Mouse (Mus musculus) midbrain, embryonic 14.5 days (tissue): ENCODE measurements around the gene Setd3. TPM values are rescaled to one million over a fixed set of nuclear protein-coding genes. Genes with fewer than 3 reads are reported as not detected.

Source experiments
- ATAC-seq: fragments of 200-750 bp; cut with Nextera tagmentation; 2 replicates; pipeline ENCODE4 v1.8.0; 2017; ENCODE audit warnings: moderate number of reproducible peaks, moderate library complexity; ENCODE audit not compliant: low FRiP score, low TSS enrichment
- DNase-seq: peaks from one replicate; pipeline ENCODE4 v3.0.0-alpha.2; 2015
- H3K27ac ChIP-seq: fragments of 300-500 bp; sonication (generic); replicated peaks from 2 replicates; pipeline ENCODE4 v1.5.1; 2014; ENCODE audit warnings: mild to moderate bottlenecking, low read depth, low read length, moderate library complexity
- H3K27me3 ChIP-seq: fragments of 300-500 bp; sonication (generic); 2 replicates; pipeline ENCODE4 v1.6.1; 2014; ENCODE audit warnings: low read length, control low read depth, mixed read lengths; ENCODE audit not compliant: control insufficient read depth, insufficient read depth
- H3K36me3 ChIP-seq: fragments of 300-500 bp; sonication (generic); 2 replicates; pipeline ENCODE4 v1.6.1; 2014; ENCODE audit warnings: low read length, control low read depth; ENCODE audit not compliant: control insufficient read depth, insufficient read depth
- H3K4me1 ChIP-seq: fragments of 300-500 bp; sonication (generic); 2 replicates; pipeline ENCODE4 v1.6.1; 2014; ENCODE audit warnings: mild to moderate bottlenecking, antibody characterized with exemption, low read length, control low read depth; ENCODE audit not compliant: control insufficient read depth, insufficient read depth
- H3K4me2 ChIP-seq: fragments of 300-500 bp; sonication (generic); 2 replicates; pipeline ENCODE4 v1.6.1; 2014; ENCODE audit warnings: mild to moderate bottlenecking, low read length, moderate library complexity
- H3K4me3 ChIP-seq: fragments of 300-500 bp; sonication (generic); replicated peaks from 2 replicates; pipeline ENCODE4 v1.5.1; 2014; ENCODE audit warnings: low read depth, low read length
- H3K9ac ChIP-seq: fragments of 300-500 bp; sonication (generic); replicated peaks from 2 replicates; pipeline ENCODE4 v1.6.1; 2014; ENCODE audit warnings: mild to moderate bottlenecking, low read length, moderate library complexity
- H3K9me3 ChIP-seq: fragments of 300-500 bp; sonication (generic); 2 replicates; pipeline ENCODE4 v1.6.1; 2016; ENCODE audit warnings: low read length, control low read depth, mixed read lengths; ENCODE audit not compliant: control insufficient read depth
- WGBS: fragments of 180-500 bp; shearing (Covaris S2); extraction: QIAGEN DNeasy Blood & Tissue Kit; methylation state at CpG from one replicate; pipeline ENCODE4 v1.1.7; 2014; 5-methylcytosine and 5-hydroxymethylcytosine counted together
- polyA plus RNA-seq: library from polyadenylated mRNA; unstranded; fragments of >200 nt; fragmentation: Nextera tagmentation; extraction: Ambion mirVana; gene quantifications from 2 replicates; pipeline ENCODE4 v1.2.1, GENCODE M21; 2014

Setd3 gene
- polyA plus RNA-seq, 1 experiment from 2014 or later, result 93.3 TPM

DNA sequence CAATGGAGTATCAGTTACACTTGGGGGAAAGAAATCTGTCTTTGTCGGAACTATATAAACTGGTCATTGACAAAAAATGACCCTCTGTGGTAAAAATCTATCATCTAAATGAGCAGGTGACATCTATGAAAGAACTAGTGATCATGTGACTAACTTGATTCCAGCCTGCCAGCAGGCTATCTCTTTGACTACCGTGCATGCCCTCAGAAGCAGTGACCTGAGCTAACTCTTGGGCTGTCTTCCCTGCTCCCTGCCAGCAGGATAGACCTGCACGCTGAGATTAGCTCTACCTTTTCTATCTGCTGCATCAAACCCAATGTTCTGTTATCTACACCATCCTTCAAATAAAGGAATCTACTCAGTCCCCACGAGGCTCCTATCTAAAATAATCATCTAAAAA lies 6.5 kb downstream of the Setd3 start:
- Histone ChIP-seq H3K4me2 (no peak overlapping the region), H3K4me1 (peaks cover 5% of the 10 kb centered on the region), H3K4me3 (no peak overlapping the region), H3K9me3 (no peaks in the 10 kb centered on the region), H3K27me3 (no peaks in the 10 kb centered on the region), H3K27ac (no peak overlapping the region), H3K9ac (no peak overlapping the region), H3K36me3 (no peaks in the 10 kb centered on the region)
- 69% methylated on average over 4 of the region's 4 CpGs for WGBS
- ATAC-seq, result no peak
- no peak for DNase-seq

DNA sequence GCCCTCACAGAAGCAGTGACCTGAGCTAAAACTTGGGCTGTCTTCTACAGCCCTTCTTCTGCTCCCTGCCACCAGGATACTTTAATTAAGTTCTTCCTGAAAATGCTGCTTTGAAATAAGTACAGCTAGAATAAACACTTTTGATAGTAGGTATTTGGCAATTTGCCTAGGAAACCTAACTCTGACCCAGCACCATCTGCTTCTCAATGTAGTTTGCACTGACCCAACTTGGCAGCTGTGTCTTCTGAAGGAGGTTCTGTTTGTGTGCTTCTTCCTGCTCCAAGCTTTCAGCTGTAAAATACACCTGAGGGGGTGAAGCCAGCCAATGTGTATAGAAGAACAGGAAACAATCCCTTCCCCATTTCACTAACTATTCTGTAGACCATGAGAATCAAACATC lies 7.8 kb downstream of the Setd3 start:
- Histone ChIP-seq H3K4me2 (no peak overlapping the region), H3K9ac (no peak overlapping the region), H3K36me3 (no peaks in the 10 kb centered on the region), H3K4me1 (no peaks in the 10 kb centered on the region), H3K9me3 (no peaks in the 10 kb centered on the region), H3K4me3 (no peak overlapping the region), H3K27ac (no peak overlapping the region), H3K27me3 (no peaks in the 10 kb centered on the region)
- no peak for DNase-seq
- no peak for ATAC-seq

- Histone ChIP-seq H3K4me3 (no peak overlapping the region), H3K9me3 (no peaks in the 10 kb centered on the region), H3K27ac (no peak overlapping the region), H3K9ac (no peak overlapping the region), H3K36me3 (no peaks in the 10 kb centered on the region), H3K27me3 (no peaks in the 10 kb centered on the region), H3K4me2 (no peak overlapping the region), H3K4me1 (no peaks in the 10 kb centered on the region)
- 94% methylated on average over 3 of the region's 3 CpGs for WGBS
- no peak for ATAC-seq
- DNase-seq, result no peak
Observed at GRCm38 (mm10) chr12:108170467-108170866, 8.6 kb downstream of the Setd3 start.

GRCm38 (mm10) chr12:108168909-108169308 lies 10.2 kb downstream of the Setd3 start:
- H3K27ac ChIP-seq, result no peak overlapping the region
- no peak overlapping the region for H3K4me2 ChIP-seq
- no peak for DNase-seq
- H3K4me3 ChIP-seq, result no peak overlapping the region
- no peaks in the 10 kb centered on the region for H3K9me3 ChIP-seq
- no peak overlapping the region for H3K9ac ChIP-seq
- no peak for ATAC-seq
- no peaks in the 10 kb centered on the region for H3K4me1 ChIP-seq
- no peaks in the 10 kb centered on the region for H3K27me3 ChIP-seq
- H3K36me3 ChIP-seq, result peaks cover 4% of the 10 kb centered on the region; the same call in 1 of the 2 replicates
- WGBS, result 91% methylated on average over 3 of the region's 3 CpGs

- Histone ChIP-seq H3K4me2 (no peak overlapping the region), H3K27ac (no peak overlapping the region), H3K27me3 (no peaks in the 10 kb centered on the region), H3K4me1 (no peaks in the 10 kb centered on the region), H3K9ac (no peak overlapping the region), H3K9me3 (no peaks in the 10 kb centered on the region), H3K36me3 (peaks cover 32% of the 10 kb centered on the region), H3K4me3 (no peak overlapping the region)
- WGBS, result 81% methylated on average over 3 of the region's 3 CpGs
- DNase-seq, result no peak
- ATAC-seq, result no peak
Observed at GRCm38 (mm10) chr12:108163706-108164105, 15.4 kb downstream of the Setd3 start.

- Histone ChIP-seq H3K27ac (no peak overlapping the region), H3K4me2 (no peak overlapping the region), H3K27me3 (no peaks in the 10 kb centered on the region), H3K4me1 (no peaks in the 10 kb centered on the region), H3K36me3 (peaks cover 43% of the 10 kb centered on the region), H3K4me3 (no peak overlapping the region), H3K9ac (no peak overlapping the region), H3K9me3 (no peaks in the 10 kb centered on the region)
- ATAC-seq, result no peak
- DNase-seq, result peak; percentile 33
- WGBS, result 94% methylated on average over 1 of the region's 1 CpGs
Observed at GRCm38 (mm10) chr12:108162036-108162435, 17.1 kb downstream of the Setd3 start.

- no peak overlapping the region for H3K27ac ChIP-seq
- no peaks in the 10 kb centered on the region for H3K4me1 ChIP-seq
- no peak overlapping the region for H3K4me3 ChIP-seq
- H3K36me3 ChIP-seq, result peaks cover 60% of the 10 kb centered on the region
- no peaks in the 10 kb centered on the region for H3K27me3 ChIP-seq
- ATAC-seq, result no peak
- no peak for DNase-seq
- H3K9ac ChIP-seq, result no peak overlapping the region
- H3K4me2 ChIP-seq, result no peak overlapping the region
- H3K9me3 ChIP-seq, result no peaks in the 10 kb centered on the region
Observed at GRCm38 (mm10) chr12:108159863-108160262, 19.3 kb downstream of the Setd3 start.

GRCm38 (mm10) chr12:108152743-108153142 lies 26.4 kb downstream of the Setd3 start:
- peaks cover 47% of the 10 kb centered on the region for H3K36me3 ChIP-seq
- ATAC-seq, result no peak
- H3K27ac ChIP-seq, result no peak overlapping the region

DNA sequence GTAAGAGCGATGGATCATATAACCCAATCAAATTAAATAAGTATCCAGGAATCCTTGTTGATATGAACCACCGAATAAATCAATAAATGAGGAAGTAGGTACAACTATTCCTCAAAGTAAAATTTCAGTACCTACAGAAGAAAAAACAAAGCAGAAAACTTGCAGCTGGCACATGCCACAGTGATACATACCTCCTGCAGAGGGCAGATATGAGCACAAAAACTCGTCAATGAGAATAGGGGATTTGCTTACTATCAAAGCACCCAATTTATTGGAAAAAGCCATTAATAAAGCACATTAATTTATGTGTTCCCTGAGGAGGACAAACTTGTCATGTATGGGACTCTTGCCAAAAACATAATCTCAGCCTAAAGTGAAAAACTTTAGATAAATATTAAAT lies 29.4 kb downstream of the Setd3 start:
- H3K4me2 ChIP-seq, result no peak overlapping the region
- peaks cover 26% of the 10 kb centered on the region for H3K36me3 ChIP-seq
- no peaks in the 10 kb centered on the region for H3K4me1 ChIP-seq
- ATAC-seq (no peak), DNase-seq (peak; percentile 38)
- H3K27ac ChIP-seq, result no peak overlapping the region
- WGBS, result 74% methylated on average over 3 of the region's 3 CpGs
- no peak overlapping the region for H3K9ac ChIP-seq
- no peaks in the 10 kb centered on the region for H3K27me3 ChIP-seq
- H3K9me3 ChIP-seq, result no peaks in the 10 kb centered on the region
- H3K4me3 ChIP-seq, result no peak overlapping the region

More at GRCm38 (mm10) chr12:108152743-108153142, 26.4 kb downstream of the Setd3 start:
- H3K4me2 ChIP-seq, result no peak overlapping the region
- H3K9me3 ChIP-seq, result no peaks in the 10 kb centered on the region
- H3K9ac ChIP-seq, result no peak overlapping the region
- H3K27me3 ChIP-seq, result no peaks in the 10 kb centered on the region
- H3K4me1 ChIP-seq, result no peaks in the 10 kb centered on the region
- 93% methylated on average over 2 of the region's 2 CpGs for WGBS
- H3K4me3 ChIP-seq, result no peak overlapping the region
- no peak for DNase-seq
